Mouse (Mus musculus) heart, postnatal 0 days (tissue): ENCODE results near the gene Grik4. TPM values are rescaled to one million over a fixed set of nuclear protein-coding genes. Genes with fewer than 3 reads are reported as not detected.
A peak's percentile ranks its signal among the peaks of the same experiment; 100 is the strongest.

ENCODE experiments used
- ATAC-seq: fragments of 200-750 bp; cut with Nextera tagmentation; 2 replicates; pipeline ENCODE4 v1.8.0; 2017; ENCODE audit warnings: low read depth, moderate number of reproducible peaks, moderate library complexity; ENCODE audit not compliant: insufficient read depth
- DNase-seq: peaks from one replicate; pipeline ENCODE4 v3.0.0-alpha.2; 2016; ENCODE audit warnings: low spot score
- H3K27ac ChIP-seq: fragments of 300-500 bp; sonication (generic); 2 replicates; pipeline ENCODE4 v1.5.1; 2014; ENCODE audit warnings: low read depth, mild to moderate bottlenecking
- H3K27me3 ChIP-seq: fragments of 300-500 bp; sonication (generic); 2 replicates; pipeline ENCODE4 v1.6.1; 2014; ENCODE audit warnings: low read length, mixed read lengths; ENCODE audit not compliant: control insufficient read depth, insufficient read depth
- H3K36me3 ChIP-seq: fragments of 300-500 bp; sonication (generic); replicated peaks from 2 replicates; pipeline ENCODE4 v1.6.1; 2014; ENCODE audit warnings: low read length, mixed read lengths; ENCODE audit not compliant: control insufficient read depth, insufficient read depth
- H3K4me1 ChIP-seq: fragments of 300-500 bp; sonication (generic); 2 replicates; pipeline ENCODE4 v1.6.1; 2014; ENCODE audit warnings: antibody characterized with exemption; ENCODE audit not compliant: control insufficient read depth, insufficient read depth
- H3K4me2 ChIP-seq: fragments of 300-500 bp; sonication (generic); 2 replicates; pipeline ENCODE4 v1.6.1; 2014; ENCODE audit warnings: low read depth, mild to moderate bottlenecking, low read length, moderate library complexity
- H3K4me3 ChIP-seq: fragments of 300-500 bp; sonication (generic); 2 replicates; pipeline ENCODE4 v1.5.1; 2014; ENCODE audit warnings: low read depth, low read length
- H3K9ac ChIP-seq: fragments of 300-500 bp; sonication (generic); replicated peaks from 2 replicates; pipeline ENCODE4 v1.6.1; 2014; ENCODE audit warnings: low read depth, low read length, mixed read lengths
- H3K9me3 ChIP-seq: fragments of 300-500 bp; sonication (generic); replicated peaks from 2 replicates; pipeline ENCODE4 v1.6.1; 2016; ENCODE audit warnings: low read length; ENCODE audit not compliant: control insufficient read depth
- CTCF ChIP-seq: IDR thresholded peaks from 2 replicates; pipeline ENCODE4 v1.5.1; 2016; ENCODE audit warnings: antibody characterized with exemption, control low read depth, low read depth
- EP300 ChIP-seq: IDR thresholded peaks from 2 replicates; pipeline ENCODE4 v1.6.1; 2016; ENCODE audit warnings: antibody characterized with exemption, low read depth
- WGBS: fragments of 180-500 bp; shearing (Covaris S2); extraction: QIAGEN DNeasy Blood & Tissue Kit; methylation state at CpG from one replicate; pipeline ENCODE4 v1.1.7; 2014; 5-methylcytosine and 5-hydroxymethylcytosine counted together
- polyA plus RNA-seq: library from polyadenylated mRNA; unstranded; fragments of >200 nt; fragmentation: Nextera tagmentation; extraction: Ambion mirVana; gene quantifications from 2 replicates; pipeline ENCODE4 v1.2.1, GENCODE M21; 2015
- total RNA-seq: library from RNA; depleted of rRNA; stranded (reverse); fragments of >200 nt; gene quantifications from 2 replicates; pipeline ENCODE4 v1.2.3, GENCODE M21; 2014; ENCODE audit warnings: low replicate concordance

Grik4 gene
- total and polyA plus RNA-seq, 2 experiments from 2014 or later: 0.03 TPM; not detected in 1

GRCm38 (mm10) chr9:42964366-42964765, 20.1 kb upstream of the Grik4 start:
- Histone ChIP-seq H3K4me3 (no peak overlapping the region), H3K27me3 (no peaks in the 10 kb centered on the region), H3K9ac (no peak overlapping the region), H3K4me2 (no peak overlapping the region), H3K9me3 (no peaks in the 10 kb centered on the region), H3K4me1 (no peaks in the 10 kb centered on the region), H3K36me3 (peaks cover 30% of the 10 kb centered on the region), H3K27ac (no peak overlapping the region)
- no peak for TF ChIP-seq EP300
- TF ChIP-seq CTCF: no peak
- ATAC-seq (no peak), DNase-seq (no peak)
- 86% methylated on average over 12 of the region's 12 CpGs for WGBS

- TF ChIP-seq EP300 (no peak), CTCF (no peak)
- DNase-seq (no peak), ATAC-seq (no peak)
- H3K9me3 ChIP-seq: no peaks in the 10 kb centered on the region
- no peaks in the 10 kb centered on the region for H3K27me3 ChIP-seq
- no peak overlapping the region for H3K27ac ChIP-seq
- 85% methylated on average over 6 of the region's 6 CpGs for WGBS
- H3K4me2 ChIP-seq: no peak overlapping the region
- H3K9ac ChIP-seq: no peak overlapping the region
- no peak overlapping the region for H3K4me3 ChIP-seq
- H3K4me1 ChIP-seq: no peaks in the 10 kb centered on the region
- peaks cover 12% of the 10 kb centered on the region for H3K36me3 ChIP-seq
Observed at GRCm38 (mm10) chr9:42962506-42962905, 18.2 kb upstream of the Grik4 start.

- TF ChIP-seq EP300 (no peak), CTCF (no peak)
Observed at GRCm38 (mm10) chr9:42958401-42958800, 14.1 kb upstream of the Grik4 start.

GRCm38 (mm10) chr9:42948381-42948780, 4.1 kb upstream of the Grik4 start:
- 50% methylated on average over 1 of the region's 1 CpGs for WGBS
- TF ChIP-seq EP300: no peak
- TF ChIP-seq CTCF: no peak
- Histone ChIP-seq H3K9ac (no peak overlapping the region), H3K4me3 (no peak overlapping the region), H3K9me3 (no peaks in the 10 kb centered on the region), H3K27me3 (peaks cover 40% of the 10 kb centered on the region), H3K4me1 (peaks cover 5% of the 10 kb centered on the region; the same call in 1 of the 2 replicates), H3K4me2 (no peak overlapping the region), H3K36me3 (no peaks in the 10 kb centered on the region), H3K27ac (no peak overlapping the region)
- DNase-seq (no peak), ATAC-seq (no peak)

More at GRCm38 (mm10) chr9:42958401-42958800, 14.1 kb upstream of the Grik4 start:
- Histone ChIP-seq H3K4me3 (no peak overlapping the region), H3K27me3 (no peaks in the 10 kb centered on the region), H3K9me3 (0 out of 2 replicates have a peak, but pooled peaks cover 6% of the 10 kb centered on the region), H3K27ac (no peak overlapping the region), H3K9ac (no peak overlapping the region), H3K4me1 (no peaks in the 10 kb centered on the region), H3K36me3 (no peaks in the 10 kb centered on the region), H3K4me2 (no peak overlapping the region)
- WGBS: 54% methylated on average over 7 of the region's 7 CpGs
- ATAC-seq (no peak), DNase-seq (no peak)

GRCm38 (mm10) chr9:42945174-42945573, 881 bp upstream of the Grik4 start:
- peaks cover 59% of the 10 kb centered on the region for H3K27me3 ChIP-seq
- no peak for DNase-seq
- no peak overlapping the region for H3K9ac ChIP-seq
- no peak overlapping the region for H3K4me3 ChIP-seq
- no peak for TF ChIP-seq CTCF
- no peak for TF ChIP-seq EP300
- 76% methylated on average over 7 of the region's 7 CpGs for WGBS
- peaks cover 5% of the 10 kb centered on the region; the same call in 1 of the 2 replicates for H3K4me1 ChIP-seq
- no peak overlapping the region for H3K4me2 ChIP-seq
- H3K9me3 ChIP-seq: no peaks in the 10 kb centered on the region
- no peak overlapping the region for H3K27ac ChIP-seq
- ATAC-seq: no peak
- H3K36me3 ChIP-seq: no peaks in the 10 kb centered on the region

GRCm38 (mm10) chr9:42944536-42945006, 278 bp upstream of the Grik4 start:
- Histone ChIP-seq H3K9ac (no peak overlapping the region), H3K27ac (no peak overlapping the region), H3K4me3 (peak overlapping the region; percentile 68), H3K36me3 (no peaks in the 10 kb centered on the region), H3K4me2 (peak overlapping the region; percentile 100), H3K27me3 (peaks cover 64% of the 10 kb centered on the region), H3K9me3 (no peaks in the 10 kb centered on the region), H3K4me1 (peaks cover 5% of the 10 kb centered on the region; the same call in 1 of the 2 replicates)
- no peak for TF ChIP-seq EP300
- TF ChIP-seq CTCF: peak; percentile 94
- DNase-seq: peak; percentile 59
- under 1% methylated on average over 33 of the region's 52 CpGs for WGBS
- ATAC-seq: peak; percentile 88
